Mouse (Mus musculus): Measurements from ENCODE around the gene Hbq1a.
"Not testable (repeated sequence)": the region's sequence is repeated elsewhere in the genome, so short reads cannot be mapped to it uniquely, and the experiment has no call there.

The Hbq1a gene

GRCm38 (mm10) chr11:32299865-32300264 is at the start of gene Hbq1a:
TSS of gene Hbq1a (plus strand) at chr11:32300069.
- DNase-seq = peak; percentile 53

DNA sequence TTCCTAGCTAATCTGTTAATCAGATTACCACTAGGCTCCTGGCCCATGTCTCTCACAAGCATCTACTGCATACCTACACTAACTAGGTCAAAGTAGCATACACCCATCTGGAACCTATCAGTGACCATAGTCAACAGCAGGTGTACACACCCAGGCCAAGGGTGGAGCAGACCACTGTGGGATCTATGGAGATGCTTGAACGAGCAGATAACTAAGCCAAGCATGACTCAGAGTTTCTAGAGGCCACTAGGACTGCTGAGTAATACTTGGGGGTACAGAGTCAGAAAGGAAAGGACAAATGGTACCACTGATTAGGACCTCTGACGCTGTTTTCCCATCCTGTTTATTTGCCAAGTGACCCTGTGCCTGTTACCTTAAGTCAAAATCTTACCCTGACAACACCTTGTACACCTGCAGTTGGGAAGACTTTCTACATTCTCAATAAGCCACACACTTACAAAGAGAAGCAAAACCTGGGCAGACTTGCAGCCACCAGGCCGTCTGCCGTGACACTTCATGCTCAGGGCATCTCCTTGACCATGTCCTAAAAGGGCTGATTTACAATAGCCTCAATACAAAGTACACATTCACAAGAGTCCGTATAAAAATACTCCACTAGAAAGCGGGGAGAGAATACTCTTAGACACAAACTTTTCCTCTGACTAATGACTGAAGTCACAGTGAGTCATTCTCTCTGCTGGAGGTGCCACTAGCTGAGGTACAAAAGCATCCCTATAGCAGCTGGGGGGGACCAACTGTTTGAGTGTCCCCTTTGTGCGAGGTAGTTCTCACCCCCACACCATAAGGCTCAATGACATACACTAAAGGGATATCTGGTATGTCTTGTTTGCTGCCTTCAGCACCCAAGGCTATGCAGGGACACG is 48.7 kb upstream of the Hbq1a start:
- no peak for DNase-seq

DNA sequence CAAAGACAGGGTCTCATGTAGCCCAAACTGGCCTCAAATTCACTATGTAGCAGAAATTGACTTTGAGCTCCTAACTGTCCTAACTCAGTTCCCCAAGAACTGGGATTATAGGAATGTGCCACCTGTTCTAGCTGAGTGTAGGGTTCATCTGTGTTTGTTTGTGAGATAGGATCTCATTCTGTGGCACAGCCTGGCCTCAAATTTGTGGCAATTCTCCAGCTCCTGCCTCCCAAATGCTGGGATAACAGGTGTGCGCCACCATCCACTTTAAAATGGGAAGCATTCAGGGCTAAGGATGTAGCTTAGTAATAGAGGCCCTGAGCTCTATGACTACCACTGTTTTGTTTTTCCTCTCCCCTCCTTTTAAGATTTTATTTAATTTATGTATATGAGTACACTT is 46.7 kb upstream of the Hbq1a start:
- DNase-seq = no peak

DNA sequence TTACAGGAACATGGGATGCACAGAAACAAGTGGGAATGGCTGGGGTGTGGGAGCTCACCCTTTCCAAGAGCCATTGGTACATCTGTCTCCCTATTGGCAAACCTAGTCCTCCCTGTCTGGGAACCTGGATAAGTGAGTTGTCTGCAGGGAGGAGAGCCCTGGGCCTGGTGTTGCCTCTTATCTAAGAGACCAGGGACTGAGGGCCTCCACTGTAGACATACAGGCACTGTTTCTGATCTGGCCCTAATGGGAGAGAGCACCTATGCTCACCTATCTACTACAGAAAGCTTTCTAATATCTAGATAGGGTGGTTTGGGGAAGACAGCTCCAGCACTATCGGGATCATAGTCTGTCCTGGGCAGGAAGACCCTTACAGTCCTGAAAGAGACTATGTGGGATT is 43.7 kb upstream of the Hbq1a start:
- DNase-seq = no peak

GRCm38 (mm10) chr11:32256566-32256965 is 43.3 kb upstream of the Hbq1a start:
- DNase-seq = no peak

GRCm38 (mm10) chr11:32262674-32263415 is 37.0 kb upstream of the Hbq1a start:
- no peak for DNase-seq

- DNase-seq = no peak
Measured at GRCm38 (mm10) chr11:32265117-32265738, 34.6 kb upstream of the Hbq1a start.

GRCm38 (mm10) chr11:32266194-32266593 is 33.7 kb upstream of the Hbq1a start:
- DNase-seq = no peak

- DNase-seq = no peak
Measured at GRCm38 (mm10) chr11:32266776-32267175, 33.1 kb upstream of the Hbq1a start.

- DNase-seq = peak; percentile 96 to 97
Measured at GRCm38 (mm10) chr11:32267188-32267884, 32.5 kb upstream of the Hbq1a start, which contains the start of gene Nprl3. TSS of gene Nprl3 (minus strand) at chr11:32267707.

- peak; percentile 4 to 24 for DNase-seq
Measured at GRCm38 (mm10) chr11:32267964-32268363, 31.9 kb upstream of the Hbq1a start.

DNA sequence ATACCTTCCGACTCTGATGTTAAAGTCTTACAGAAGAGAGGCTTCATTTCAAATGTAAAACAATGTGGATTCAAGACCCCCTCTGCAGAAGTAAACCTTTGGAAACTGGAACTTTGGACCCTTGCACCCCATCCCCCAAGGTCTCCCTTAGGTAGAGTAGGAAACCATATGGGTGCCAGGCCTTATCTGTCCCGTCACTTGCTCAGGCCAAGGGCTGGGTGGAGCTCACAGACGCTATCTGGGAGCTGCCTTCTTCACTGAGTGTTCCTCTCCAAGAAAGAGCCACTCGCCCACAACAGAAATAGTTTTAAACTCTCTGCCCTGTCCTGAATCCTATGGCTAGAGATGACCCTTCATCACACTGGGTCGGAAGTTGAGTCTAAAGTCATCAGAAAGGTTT is 30.9 kb upstream of the Hbq1a start:
- DNase-seq = no peak

DNA sequence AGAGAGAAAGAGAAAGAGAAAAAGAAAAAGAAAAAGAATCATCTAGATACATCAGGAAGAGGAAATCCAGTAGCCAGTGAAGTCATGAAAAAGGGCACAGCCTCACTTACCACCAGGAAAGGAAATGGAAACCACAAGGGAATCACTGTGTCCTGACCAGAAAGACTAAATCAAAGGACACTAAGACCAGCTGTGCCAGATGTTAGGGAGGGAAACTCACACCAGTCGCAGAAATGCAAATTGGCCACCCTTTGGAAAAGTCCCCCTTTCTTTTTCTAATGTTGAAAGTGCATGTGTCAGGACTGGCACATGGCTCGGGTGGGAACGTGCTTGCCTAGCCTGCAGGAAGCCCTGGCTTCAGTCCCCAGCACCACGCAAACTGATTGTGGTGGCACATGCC is 28.7 kb upstream of the Hbq1a start:
- no peak for DNase-seq

DNA sequence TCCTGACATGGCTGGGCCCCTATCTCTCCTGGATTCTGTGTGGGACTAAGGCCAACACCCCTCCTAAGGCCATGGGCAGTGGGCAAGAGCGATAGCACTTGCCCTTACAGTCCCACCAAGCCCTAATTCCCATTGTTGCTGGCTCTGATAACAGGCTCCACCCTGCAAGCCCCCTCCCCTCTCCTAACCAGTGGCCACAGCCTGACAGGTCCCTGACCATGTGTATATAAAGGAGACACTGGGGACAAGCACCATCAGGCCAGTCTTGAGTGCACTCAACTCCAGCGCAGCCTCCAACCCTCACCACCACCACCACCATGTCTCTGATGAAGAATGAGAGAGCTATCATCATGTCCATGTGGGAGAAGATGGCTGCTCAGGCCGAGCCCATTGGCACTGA is 23.5 kb upstream of the Hbq1a start, which contains the start of gene Hba-x:
Gene Hba-x (plus strand): TSS at position 54 of the 400 bp plus-strand sequence.
- no peak for DNase-seq

GRCm38 (mm10) chr11:32277736-32278457 is 22.0 kb upstream of the Hbq1a start:
- DNase-seq = no peak

DNA sequence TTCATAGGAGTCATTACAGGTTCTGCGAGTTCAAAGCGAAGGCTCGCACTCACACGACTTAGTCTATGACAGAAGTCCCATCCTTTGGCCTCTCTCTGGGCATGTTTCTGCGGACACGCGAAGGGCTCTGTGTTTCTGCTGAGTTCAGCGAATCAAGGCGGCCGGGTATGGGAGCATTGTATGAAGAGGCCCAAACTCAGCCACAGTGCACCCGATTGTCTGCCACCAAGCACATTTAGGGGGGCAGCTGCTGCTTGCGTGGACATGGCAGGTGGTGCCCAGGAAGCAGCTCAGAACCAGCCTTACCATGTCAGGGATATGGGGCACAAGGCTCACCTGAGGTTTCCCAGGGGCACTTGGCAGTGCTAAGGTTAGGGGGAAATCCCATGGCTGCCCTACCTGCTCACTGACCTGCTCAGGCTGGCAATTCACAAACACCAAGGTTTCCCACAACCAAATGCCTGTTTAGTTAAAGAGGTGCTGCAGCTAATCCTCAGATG is 21.4 kb upstream of the Hbq1a start:
- no peak for DNase-seq

DNA sequence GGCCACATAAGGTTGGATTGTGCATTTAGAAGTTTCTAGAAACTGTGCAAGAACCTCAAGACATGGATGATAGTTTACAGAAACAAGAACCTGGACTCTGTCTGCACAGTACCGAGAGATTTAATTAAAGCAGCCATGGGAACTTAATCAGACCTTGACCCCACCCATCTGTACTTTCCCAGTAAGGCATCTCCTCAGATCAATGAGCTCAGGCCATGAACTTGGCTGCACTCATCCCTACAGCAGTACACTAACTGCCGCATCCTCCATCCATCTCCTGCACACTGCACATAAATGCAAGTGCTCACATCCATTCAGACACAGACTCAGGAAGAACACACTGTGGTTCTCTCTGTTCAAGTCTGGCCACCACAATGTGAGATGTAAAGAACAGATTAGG is 19.2 kb upstream of the Hbq1a start:
- no peak for DNase-seq

DNA sequence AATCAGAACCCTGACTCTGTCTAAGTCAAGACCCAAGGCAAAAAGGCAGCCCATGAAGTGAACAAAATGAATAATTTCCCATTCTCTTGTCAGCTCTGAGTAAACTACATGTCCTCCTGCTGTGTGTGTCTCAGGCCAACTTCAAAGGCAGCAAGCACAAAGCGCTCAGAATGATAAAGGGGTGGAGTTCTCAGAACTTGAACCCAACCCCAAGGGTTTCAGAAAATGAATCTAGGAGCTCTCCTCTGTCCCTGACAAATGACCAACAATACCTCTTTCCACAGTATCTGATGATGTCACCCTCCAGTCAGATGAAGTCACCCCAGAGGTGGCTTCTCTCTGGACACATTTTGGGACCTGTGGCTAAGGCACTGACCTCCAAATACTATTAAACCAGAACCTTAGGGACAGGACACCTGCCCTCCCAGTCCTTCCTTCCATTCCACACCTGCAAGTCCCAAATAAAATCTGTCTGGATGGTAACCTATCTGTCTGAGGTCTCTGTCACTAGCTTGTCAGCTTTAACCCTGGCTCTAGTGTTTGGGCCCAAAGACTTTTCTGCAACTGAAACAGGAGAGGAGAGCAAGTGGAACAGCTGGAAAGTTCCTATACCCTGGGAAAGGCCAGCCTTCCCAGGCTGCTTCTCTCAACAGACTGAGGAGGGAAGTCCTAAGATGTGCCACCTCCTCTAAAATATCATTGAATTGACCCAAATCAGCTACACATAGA is 18.3 kb upstream of the Hbq1a start:
- DNase-seq = no peak

DNA sequence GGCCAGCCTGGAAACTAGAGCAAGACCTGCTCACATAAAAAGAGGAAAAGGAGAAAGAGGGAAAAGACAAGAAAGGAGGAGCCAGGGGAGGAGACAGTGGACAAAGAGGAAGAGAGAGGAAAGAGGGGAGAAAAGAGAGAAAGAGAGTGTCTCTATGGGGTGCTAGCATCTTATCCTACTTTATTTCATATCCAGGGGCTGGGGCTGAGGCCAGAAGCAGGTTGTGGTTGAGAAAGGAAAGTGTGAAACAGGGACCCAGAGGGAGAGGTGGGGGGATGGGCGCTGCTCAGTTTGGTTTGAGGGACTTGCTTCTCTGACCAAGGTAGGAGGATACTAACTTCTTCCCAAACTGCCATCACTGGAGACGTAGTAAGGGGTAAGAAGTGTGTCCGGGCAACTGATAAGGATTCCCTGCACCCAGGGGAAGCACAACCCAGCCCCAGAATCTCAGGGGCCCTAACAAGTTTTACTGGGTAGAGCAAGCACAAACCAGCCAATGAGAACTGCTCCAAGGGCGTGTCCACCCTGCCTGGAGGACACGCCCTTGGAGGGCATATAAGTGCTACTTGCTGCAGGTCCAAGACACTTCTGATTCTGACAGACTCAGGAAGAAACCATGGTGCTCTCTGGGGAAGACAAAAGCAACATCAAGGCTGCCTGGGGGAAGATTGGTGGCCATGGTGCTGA is 16.6 kb upstream of the Hbq1a start, which contains the start of gene Hba-a1:
Gene Hba-a1 (plus strand): TSS at position 421 of the 687 bp plus-strand sequence.
- not testable (repeated sequence) for DNase-seq

GRCm38 (mm10) chr11:32284582-32284981 is 15.3 kb upstream of the Hbq1a start:
- not testable (repeated sequence) for DNase-seq

Measured in thymus, postnatal 36 days (tissue).